Mouse (Mus musculus) T-helper 1 cell (primary cell): ENCODE measurements around the gene Cds2.

Source experiments
- in situ Hi-C: fragments of 300-600 bp; cut with MboI, MseI; formaldehyde crosslinking; loops from one replicate; pipeline ENCODE4 v1.15.1; 2025; ENCODE audit warnings: high pct_unique_total_duplicates

Cds2 gene

DNA sequence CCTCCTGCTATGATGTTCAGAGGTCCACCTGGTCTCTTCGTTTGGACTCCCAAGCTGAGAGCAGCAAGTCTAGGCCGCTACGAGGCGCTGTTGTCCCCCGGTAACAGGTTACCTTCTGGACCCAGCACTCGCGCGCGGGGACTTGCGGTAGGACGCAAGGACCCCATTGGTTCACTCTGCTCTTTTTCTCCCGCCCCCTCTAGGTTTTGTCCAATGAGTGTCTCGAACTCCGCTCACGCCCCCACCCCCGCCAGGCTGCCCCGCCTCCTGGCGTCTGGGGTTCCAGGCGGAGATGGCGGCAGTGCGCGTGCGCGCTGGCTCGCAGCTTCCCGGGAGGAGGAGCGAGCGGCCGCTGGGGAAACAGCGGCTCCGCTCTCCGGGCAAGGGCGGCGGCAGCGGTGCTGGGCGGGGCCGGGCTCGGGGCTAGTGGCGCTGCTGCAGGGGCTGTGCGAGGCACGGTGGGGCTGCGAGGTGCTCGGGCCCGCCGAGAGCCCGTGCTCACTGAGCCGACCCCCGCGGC is at the start of gene Cds2:
Cds2 (plus strand) TSS at position 270 of the 520 bp plus-strand sequence.
- in situ Hi-C loops: no loop called here

DNA sequence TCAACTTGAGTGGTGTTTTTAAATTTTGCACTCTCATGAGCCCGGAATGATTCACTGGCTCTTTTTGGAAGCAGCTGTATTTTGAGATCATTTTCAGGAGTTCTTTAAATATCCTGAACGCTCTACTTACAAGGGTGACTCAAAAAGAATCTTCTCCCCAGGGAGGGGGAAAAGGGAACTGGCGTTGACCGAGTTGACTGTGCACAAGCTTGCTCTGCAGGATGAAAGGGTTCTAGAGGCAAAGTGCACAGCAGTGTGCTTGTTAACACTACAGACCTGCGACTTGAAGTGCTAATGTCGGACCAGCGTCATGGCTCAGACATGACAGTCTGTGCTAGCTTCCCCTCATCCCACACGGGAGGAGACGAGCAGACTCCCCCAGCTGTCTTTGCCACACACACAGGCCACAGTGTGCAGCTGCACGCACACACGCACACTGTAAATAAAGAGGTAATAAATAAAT is 41.3 kb upstream of the Cds2 start:
- in situ Hi-C loops: loop anchor here (5.0 kb wide), 1 partner anchor 59 kb away; no protein-coding TSS in a partner anchor

DNA sequence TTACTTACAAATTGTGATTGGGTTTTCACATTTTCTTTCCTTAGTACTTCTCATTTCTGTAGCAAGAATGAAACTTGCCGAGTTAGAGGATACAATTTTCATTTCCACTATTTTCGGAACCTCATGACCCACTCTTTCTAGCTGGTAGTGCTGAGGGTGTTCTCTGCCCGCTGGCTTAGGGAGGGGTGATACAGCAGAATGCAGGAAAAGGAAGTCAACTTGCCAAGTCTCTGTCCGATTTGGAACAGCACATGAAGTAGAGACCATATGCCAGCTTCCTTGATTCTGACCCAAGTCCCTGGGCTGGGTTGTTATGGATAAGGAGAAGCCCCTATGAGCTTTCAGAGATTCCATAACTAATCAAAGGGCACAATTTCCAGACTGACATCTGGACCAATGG is 38.6 kb upstream of the Cds2 start:
- in situ Hi-C loops: loop anchor here (5.0 kb wide), 1 partner anchor 62 kb away; no protein-coding TSS in a partner anchor

DNA sequence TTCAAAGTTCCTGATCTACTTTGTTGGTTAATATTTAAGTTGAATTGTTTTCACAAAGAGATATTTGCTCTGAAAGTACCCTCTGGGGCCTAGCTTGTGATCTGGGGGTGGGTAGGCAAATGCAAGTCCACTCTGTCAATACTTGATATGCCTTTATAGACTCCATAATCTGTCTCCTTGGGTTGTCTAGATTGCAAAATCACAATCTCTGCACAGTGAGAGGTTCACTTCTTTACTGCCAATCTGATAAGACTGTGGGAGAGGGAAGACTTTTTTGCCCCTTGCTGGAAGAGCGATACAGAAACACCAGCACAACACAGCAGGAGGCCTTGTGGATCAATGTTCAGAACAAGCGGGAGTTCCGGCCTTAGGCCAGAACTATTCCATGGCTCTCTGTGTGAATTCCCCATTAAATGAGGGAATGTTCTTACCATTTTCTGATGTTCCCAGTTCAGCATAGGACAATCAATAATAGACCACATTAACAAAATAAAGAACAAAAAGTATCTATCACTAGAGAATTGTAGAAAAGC is 30.5 kb upstream of the Cds2 start:
- in situ Hi-C loops: no loop called here

DNA sequence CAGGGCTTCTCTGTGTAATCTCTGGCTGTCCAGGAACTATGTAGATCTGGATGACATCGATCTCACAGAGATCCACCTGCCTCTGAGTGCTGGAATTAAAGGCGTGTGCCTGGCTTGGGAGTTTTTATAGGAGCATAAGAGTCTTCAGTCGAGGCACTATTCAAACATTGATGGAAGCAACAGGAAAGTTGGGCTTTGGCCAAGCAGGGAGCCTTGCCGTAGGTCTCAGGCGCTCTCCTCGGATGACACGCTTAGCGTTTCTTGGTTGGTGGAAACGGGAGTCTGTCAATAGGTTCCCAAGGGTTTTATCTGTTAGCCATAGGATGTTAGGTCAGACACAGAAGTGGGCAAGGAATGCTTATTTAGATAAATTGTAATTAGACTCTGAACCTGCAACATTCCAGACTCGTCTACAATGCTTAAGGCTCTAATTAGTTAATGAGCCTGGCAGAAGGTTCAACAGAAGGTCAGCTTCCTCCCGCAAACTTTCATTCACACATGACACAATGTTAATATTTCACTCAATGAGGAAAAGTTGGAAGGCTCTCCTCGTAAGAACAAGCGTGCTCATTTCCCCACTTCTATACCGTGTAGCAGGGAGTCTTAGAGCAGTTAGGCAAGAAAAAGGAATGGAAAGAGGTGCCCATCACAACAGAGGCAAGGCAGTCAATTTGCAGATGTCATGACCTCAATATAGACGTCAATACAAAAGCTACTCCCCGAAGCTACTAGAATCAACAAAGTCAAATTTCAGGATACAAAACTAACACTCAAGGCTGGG is 28.8 kb upstream of the Cds2 start:
- in situ Hi-C loops: no loop called here

DNA sequence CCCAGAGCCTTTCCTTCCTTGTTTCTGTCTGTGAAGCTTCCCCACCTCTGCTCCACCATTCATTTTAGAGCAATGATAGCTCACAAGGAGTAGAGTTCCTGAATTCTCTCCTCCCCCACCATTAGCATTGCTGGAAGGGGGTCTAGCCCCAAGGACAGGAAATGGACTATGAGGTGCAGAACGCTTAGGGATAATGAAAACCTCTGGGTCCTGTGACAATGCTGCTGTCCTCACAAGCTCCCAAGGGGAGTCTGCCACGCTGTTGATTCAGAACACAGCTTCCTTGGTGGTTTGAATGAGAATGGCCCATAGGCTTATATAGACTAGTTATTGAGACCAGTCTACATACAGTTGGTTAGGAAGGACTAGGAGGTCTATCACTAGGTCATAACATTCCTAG is 27.7 kb upstream of the Cds2 start:
- in situ Hi-C loops: loop anchor here (5.0 kb wide), 1 partner anchor 88 kb away; the partner anchor contains the start of gene Slc23a2

DNA sequence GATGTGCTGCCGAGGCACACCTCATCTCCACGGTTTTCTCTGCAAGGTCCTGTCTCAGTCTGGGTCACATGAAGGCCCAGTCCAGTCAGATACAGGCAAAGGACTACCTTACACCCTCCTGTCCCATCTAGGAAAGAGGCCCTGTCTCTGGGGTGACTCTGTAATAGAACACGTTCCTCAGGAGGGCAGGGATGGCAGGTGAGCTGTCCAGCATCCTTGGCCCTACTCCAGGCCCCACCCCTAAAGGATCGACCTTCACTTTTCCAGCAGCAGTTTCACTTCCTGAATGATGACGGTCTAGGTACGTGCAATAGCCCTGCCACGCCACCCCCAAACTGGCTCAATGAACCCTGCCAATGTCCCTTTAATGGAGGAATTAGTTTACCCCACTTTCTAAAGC is 27.0 kb upstream of the Cds2 start:
- in situ Hi-C loops: loop anchor here (5.0 kb wide), 1 partner anchor 89 kb away; the partner anchor contains the start of gene Slc23a2

DNA sequence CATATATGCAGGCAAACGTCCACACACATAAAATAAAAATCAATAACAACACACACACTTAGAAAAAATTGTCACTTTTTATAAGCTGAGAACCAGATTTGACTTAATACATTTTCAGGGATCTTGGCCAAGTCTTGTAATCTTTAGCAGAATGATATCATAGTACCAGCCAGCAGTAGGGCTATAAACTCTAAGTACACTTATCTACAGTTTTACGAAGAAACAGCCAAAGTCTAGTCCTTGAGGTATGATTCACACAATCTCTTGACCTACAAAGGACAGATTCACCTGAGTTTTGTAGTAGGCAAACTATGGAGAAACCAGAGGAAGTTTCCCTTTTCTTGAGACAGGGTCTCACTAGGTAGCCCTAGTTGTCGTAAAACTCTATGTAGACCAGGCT is 23.5 kb upstream of the Cds2 start:
- in situ Hi-C loops: loop anchor here (5.0 kb wide), 1 partner anchor 92 kb away; the partner anchor contains the start of gene Slc23a2

DNA sequence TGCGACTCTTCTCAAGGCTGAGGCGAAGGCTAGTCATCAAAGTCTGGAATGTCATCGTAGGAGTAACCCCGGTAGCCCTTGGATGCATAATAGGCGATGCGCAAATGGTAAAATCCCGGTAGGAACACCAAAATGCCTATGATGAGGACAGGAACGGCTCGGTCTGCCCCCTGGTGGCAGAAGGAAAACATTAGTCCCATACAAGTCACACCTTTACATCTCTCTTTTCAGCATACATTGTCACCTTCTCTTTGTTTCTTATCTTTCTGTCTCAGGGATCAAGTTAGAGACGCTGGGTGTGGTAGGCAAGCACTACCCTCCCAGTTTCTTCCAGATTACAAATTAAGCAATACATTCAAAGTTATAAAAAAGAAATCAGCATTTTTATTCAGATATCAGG is 22.5 kb upstream of the Cds2 start:
- in situ Hi-C loops: loop anchor here (10.0 kb wide), 1 partner anchor 1066 kb away; no protein-coding TSS in a partner anchor

DNA sequence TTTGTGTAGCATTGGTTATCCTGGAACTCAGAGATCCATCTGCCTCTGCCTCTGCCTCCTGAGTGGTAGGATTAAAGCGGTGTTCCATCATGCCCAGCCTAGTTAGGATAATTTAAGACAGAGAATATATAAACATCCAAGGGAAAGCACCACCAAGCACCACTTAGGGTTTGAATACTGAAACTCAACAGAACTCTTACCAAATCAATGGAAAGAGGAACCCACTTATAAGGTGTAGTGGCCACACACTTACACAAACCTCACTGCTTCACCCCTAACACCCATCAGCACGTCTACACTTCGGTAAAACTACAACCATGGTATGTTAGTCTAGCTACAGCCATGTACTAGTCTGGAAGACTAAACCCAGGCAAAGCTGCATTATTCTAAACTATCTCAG is 19.6 kb upstream of the Cds2 start:
- in situ Hi-C loops: loop anchor here (10.0 kb wide), 1 partner anchor 1069 kb away; no protein-coding TSS in a partner anchor

DNA sequence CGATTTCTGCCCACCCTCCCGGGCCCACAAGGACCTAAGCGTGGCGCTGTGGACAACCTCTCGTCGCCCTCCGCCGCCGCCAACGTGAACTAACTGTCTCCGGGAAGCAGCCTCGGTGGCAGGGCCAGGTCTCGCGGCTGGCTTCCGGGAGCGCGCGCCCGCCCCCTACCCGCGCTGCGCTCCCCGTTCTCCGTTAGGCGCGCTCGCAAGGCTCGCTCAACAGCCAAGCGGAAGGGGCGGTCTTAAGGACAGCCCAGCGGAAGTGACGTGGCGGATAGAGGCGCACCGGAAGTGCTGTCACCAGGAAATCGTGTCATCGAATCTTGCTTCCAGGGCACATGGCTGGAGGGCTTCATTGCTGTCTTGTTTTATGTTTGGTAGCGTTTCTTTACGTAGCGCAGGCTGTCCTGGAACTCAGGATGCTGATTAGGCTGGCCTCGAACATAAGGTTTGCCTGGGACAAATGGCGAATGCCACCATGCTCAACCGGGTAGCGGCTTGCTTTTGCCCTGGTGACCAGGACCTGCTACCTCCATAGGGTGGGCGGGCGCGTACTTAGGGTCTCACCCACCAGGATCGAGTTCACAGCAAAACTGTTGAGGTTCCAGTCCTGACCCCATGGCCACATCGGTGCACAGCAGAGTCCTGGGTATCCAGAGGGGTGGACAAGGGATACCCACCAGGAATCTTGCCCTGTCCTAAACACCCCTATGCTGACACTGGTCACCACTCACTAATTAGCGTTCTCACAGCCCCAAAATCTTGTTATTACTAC is 15.2 kb upstream of the Cds2 start, which contains the start of gene Tmem230:
Tmem230 (minus strand) TSS at position 269 of the 775 bp plus-strand sequence.
- in situ Hi-C loops: loop anchor here (10.0 kb wide), 1 partner anchor 1073 kb away; no protein-coding TSS in a partner anchor

DNA sequence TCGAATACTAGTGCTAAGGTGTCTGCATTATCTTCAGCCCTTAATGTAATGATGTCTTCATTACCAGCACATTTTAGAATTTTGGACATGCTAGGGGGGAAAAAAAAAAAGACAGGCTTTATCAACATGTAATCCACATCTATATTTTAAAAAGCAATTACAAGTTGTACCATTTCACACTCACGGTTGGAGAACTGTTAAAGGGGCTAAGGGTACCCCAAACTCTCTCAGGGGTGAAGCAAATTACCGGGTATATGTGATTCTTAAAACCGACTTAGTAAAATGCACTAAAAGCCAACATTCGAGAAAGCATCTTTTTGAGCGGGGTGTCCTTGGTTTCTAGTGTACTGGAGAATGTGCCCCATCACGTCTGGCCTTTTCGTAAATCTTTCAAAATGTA is 11.0 kb upstream of the Cds2 start:
- in situ Hi-C loops: no loop called here

DNA sequence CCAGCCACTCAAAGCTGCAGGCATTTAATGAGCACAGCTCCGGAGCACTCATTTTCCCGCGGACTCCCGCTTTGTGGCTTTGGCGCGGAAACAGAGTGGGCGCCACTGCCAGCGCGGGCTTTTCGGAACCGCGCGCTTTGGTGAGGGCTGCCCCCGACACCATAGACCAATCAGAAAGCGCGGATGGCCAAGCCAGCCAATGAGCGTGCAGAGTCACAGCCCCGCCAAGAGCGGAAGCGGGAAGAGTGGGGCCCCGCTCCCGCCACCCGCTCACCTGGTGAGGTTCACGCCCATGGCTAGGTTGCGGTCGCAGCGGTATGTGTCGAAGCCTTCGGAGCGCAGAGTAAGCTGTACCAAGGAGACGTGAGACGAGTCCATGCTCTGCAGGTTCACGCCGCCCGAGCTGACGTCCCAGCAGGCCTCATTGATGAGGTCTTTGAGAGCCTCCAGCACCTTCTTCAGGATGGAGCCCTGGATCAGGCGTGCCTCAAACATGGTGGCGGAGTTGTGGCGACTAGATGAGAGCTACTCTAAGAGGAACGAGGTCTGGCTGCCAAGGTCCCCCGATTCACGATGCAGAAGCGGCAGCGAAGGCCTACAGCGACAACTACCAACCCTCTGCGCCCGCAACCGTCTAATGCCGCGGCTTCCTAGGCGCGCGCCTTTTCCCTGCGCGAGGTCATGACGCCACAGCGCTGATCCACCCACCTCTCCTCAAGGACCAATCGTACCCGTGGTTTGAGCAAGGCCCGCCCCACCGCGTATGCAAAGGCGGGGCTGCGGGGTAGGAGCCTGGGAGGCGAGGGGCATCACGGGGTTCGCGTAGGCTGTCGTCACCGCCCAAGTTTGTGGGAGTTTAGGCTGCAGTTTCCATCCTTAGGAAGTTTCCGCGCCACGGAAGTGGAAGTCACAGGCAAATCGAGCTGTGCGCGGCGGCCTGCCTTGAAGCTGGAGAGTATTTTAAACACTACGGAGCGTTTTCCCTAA is 10.1 kb upstream of the Cds2 start, which contains the start of gene Pcna:
Pcna (minus strand) TSS at position 773 of the 987 bp plus-strand sequence.
- in situ Hi-C loops: no loop called here

DNA sequence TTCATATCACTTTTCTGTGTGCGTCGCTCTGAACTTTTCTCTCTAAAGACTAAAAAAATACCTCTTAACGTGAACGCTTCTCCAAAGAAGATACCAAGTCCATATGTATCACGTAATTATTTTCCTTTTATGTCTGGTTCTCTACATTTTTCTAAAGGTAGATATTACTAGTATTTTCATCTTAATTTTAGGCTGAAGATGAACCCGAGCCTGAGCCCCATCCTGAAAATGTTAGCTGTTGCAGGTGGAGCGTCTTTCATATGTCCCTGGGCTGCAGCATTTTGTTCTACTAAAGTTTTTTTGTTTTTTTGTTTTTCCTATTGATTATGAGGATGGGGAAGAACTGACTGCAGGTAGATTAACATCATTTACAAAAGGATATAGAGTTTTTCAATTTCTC is 9.3 kb upstream of the Cds2 start:
- in situ Hi-C loops: no loop called here

DNA sequence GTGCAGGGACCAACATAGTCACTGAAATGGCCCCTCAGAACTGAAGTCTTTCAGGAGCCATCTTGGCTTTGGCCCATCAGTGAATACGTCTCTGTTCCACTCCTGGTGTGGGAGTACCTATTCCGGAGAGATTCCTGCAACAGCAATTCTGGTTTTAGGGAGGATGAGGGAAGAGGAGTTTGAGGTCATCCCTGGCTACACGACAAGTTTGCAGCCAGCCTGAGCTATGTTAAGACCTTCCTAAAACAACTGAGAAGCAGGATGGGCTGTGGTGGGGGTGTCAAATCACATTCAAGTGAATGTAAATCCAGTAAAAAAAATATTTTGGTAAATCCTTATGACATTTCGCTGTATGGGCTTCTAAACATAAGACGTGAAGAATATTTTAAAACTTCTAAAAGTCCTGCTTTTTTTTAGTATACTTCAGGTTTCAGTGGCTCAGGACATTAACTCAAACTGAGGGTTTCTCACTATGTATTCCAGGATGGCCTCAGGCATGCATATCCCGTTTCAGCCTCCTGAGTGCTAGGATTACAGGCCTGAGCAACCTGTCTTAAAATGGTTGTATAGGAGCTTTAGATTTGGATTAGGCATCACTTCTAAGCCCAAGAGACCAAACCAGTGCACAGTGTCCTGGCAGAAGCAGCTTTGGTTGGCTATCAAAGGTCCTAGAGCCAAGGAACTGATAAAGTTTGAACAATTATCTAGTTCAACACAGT is 5.4 kb upstream of the Cds2 start:
- in situ Hi-C loops: no loop called here

DNA sequence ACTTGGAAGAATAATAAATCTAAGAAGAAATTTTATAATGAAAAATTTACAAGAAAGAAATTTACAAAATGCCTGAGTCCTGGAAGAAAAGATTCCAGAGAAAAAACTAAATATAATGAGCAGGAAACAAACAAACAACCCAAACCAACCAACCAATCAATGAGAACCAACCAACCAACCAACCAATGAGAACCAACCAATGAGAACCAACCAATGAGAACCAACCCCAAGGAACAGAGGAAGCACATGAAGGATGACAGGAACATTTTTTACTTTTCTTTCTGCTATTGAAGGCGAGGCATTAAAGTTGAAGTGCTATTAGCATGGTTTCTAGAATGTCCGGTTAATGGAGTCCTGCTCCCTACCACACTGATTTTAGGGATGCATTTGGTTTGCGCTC is 2.3 kb upstream of the Cds2 start:
- in situ Hi-C loops: no loop called here

DNA sequence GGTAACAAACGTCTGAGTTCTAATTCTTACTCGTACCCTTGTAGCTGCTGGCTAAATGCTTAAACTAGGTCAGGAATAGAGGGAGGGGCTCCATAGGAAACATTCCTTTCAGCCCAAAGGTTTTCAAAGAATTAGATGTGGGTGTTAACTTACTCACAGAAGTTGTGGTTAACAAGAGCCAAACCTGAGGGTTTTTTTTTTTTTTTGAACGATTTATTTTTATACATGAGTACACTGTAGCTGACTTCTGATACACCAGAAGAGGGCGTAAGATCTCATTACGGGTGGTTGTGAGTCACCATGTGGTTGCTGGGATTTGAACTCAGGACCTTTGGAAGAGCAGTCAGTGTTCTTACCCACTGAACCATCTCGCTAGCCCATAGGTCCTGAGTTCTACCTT is 773 bp upstream of the Cds2 start:
- in situ Hi-C loops: no loop called here

DNA sequence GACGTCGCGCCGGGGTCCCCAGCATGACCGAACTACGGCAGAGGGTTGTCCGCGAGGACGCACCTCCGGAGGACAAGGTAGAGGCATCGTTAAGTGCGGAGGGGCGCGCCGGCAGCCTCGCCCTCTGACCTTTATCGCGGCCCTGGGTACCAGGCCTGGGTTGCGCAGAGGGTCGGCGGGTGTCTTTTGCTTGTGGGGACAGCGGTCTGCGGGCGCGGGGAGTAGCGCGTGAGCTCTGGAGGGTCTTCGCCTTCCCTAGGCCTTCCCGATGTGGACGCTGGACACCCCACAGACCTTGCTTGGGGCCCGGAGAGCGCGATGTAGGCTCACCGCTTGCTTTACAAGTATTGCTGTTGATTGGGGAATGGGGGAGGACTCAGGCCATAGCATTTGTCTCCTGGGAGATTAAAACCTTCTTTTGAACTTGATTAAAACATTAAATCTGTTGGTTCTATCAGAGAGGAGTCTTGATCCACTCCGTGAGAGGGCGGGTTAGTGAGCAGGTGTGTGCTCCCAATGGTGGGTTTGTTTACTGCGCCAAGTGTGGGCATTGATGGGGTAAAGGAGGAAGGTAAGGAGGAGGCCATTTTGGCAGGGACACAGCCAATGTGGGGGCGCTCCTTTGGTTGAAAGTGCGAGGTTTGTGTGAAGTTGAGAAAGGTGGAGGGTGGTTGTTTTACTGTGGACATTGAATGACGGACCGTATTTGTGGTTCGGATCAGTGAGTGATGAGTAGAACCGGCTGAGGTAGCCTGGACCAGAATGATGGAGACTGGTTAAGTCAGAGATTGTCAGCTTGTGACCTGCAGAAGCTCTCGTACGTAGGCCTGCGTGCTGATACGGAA is 695 bp downstream of the Cds2 start:
- in situ Hi-C loops: no loop called here

DNA sequence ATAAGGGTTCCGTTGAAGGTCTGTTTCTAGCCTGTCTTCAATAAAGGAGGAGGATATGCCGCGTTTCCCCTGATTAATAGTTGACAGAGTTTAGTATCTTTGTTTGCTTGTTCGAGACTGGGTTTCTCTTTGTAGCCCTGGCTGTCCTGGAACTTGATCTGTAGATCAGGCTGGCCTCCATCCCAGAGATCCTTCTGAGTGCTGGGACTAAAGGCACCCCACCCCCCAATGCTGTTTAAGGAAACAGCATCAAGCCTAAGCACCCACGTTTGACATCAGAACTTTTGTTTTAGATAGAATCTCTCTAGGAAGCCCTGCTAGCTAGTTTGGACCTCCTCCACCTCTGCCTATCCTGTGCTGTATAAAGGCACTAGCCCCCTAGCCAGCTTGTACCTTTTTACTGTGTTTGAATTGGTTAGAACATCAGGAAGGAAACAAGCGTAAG is 1.3 kb downstream of the Cds2 start:
- in situ Hi-C loops: no loop called here
